Mouse (Mus musculus) limb, embryonic 10.5 days (tissue): ENCODE measurements around the gene Sema4b. TPM values are rescaled to one million over a fixed set of nuclear protein-coding genes. Genes with fewer than 3 reads are reported as not detected.

Experiments
- polyA plus RNA-seq: library from polyadenylated mRNA; unstranded; fragments of >200 nt; fragmentation: Nextera tagmentation; extraction: Ambion mirVana; gene quantifications from 2 replicates; pipeline ENCODE4 v1.2.1, GENCODE M21; 2016

Gene Sema4b
- polyA plus RNA-seq, 1 experiment from 2014 or later: 9.9 TPM

Other genes starting within 250 kb of the Sema4b start
- 19.4 and 19.7 TPM in 2 replicates for gene Zfp710, start 162.0 kb upstream of the Sema4b start, polyA plus RNA-seq
- gene Idh2, start 71.4 kb upstream of the Sema4b start, polyA plus RNA-seq: 533 and 582 TPM in 2 replicates
- gene Cib1, start 46.0 kb downstream of the Sema4b start, polyA plus RNA-seq: 68.6 and 75.3 TPM in 2 replicates
- gene Gdpgp1, start 46.0 kb downstream of the Sema4b start, polyA plus RNA-seq: 7.2 and 7.5 TPM in 2 replicates
- gene Ttll13, start 59.5 kb downstream of the Sema4b start, polyA plus RNA-seq: 0.50 and 0.61 TPM in 2 replicates
- 42.5 and 45.7 TPM in 2 replicates for gene Ngrn, start 74.4 kb downstream of the Sema4b start, polyA plus RNA-seq
- gene Vps33b, start 82.8 kb downstream of the Sema4b start, polyA plus RNA-seq: 15.2 and 17.9 TPM in 2 replicates
- gene Prc1, start 107.6 kb downstream of the Sema4b start, polyA plus RNA-seq: 160 and 172 TPM in 2 replicates
- gene Rccd1, start 137.6 kb downstream of the Sema4b start, polyA plus RNA-seq: 11.6 and 12.0 TPM in 2 replicates
- 51.8 and 53.3 TPM in 2 replicates for gene Unc45a, start 154.2 kb downstream of the Sema4b start, polyA plus RNA-seq
- 21.0 and 25.6 TPM in 2 replicates for gene Hddc3, start 156.3 kb downstream of the Sema4b start, polyA plus RNA-seq
- gene Man2a2, start 184.5 kb downstream of the Sema4b start, polyA plus RNA-seq: 19.7 and 23.1 TPM in 2 replicates
- 7.6 and 13.2 TPM in 2 replicates for gene Fes, start 201.1 kb downstream of the Sema4b start, polyA plus RNA-seq
- gene Furin, start 218.6 kb downstream of the Sema4b start, polyA plus RNA-seq: 8.8 and 9.4 TPM in 2 replicates